Mouse (Mus musculus) hindbrain, postnatal 0 days (tissue): Measurements from ENCODE around the gene Pik3ip1. TPM values are rescaled to one million over a fixed set of nuclear protein-coding genes. Genes with fewer than 3 reads are reported as not detected.

ENCODE experiments used
- ATAC-seq: fragments of 200-750 bp; cut with Nextera tagmentation; 2 replicates; pipeline ENCODE4 v1.8.0; 2017; ENCODE audit warnings: mild to moderate bottlenecking, moderate TSS enrichment, moderate library complexity
- DNase-seq: peaks from one replicate; pipeline ENCODE4 v3.0.0-alpha.2; 2015; ENCODE audit warnings: low spot score
- H3K27ac ChIP-seq: fragments of 300-500 bp; sonication (generic); 2 replicates; pipeline ENCODE4 v1.5.1; 2014; ENCODE audit warnings: mild to moderate bottlenecking
- H3K27me3 ChIP-seq: fragments of 300-500 bp; sonication (generic); 2 replicates; pipeline ENCODE4 v1.6.1; 2014; ENCODE audit warnings: low read length, mixed read lengths; ENCODE audit not compliant: insufficient read depth
- H3K36me3 ChIP-seq: fragments of 300-500 bp; sonication (generic); 2 replicates; pipeline ENCODE4 v1.6.1; 2014; ENCODE audit warnings: low read length, mixed read lengths; ENCODE audit not compliant: insufficient read depth
- H3K4me1 ChIP-seq: fragments of 300-500 bp; sonication (generic); 2 replicates; pipeline ENCODE4 v1.6.1; 2014; ENCODE audit warnings: antibody characterized with exemption, low read length, mixed read lengths; ENCODE audit not compliant: insufficient read depth
- H3K4me2 ChIP-seq: fragments of 300-500 bp; sonication (generic); 2 replicates; pipeline ENCODE4 v1.6.1; 2014; ENCODE audit warnings: low read depth, mild to moderate bottlenecking, low read length, moderate library complexity, mixed read lengths
- H3K4me3 ChIP-seq: fragments of 300-500 bp; sonication (generic); 2 replicates; pipeline ENCODE4 v1.5.1; 2014; ENCODE audit warnings: low read length
- H3K9ac ChIP-seq: fragments of 300-500 bp; sonication (generic); replicated peaks from 2 replicates; pipeline ENCODE4 v1.6.1; 2014; ENCODE audit warnings: mild to moderate bottlenecking, low read length, moderate library complexity, mixed read lengths
- H3K9me3 ChIP-seq: fragments of 300-500 bp; sonication (generic); 2 replicates; pipeline ENCODE4 v1.6.1; 2016; ENCODE audit warnings: low read length, mixed read lengths
- CTCF ChIP-seq: IDR thresholded peaks from 2 replicates; pipeline ENCODE4 v1.5.1; 2016; ENCODE audit warnings: antibody characterized with exemption, control low read depth, low read depth
- WGBS: fragments of 180-500 bp; shearing (Covaris S2); extraction: QIAGEN DNeasy Blood & Tissue Kit; methylation state at CpG from one replicate; pipeline ENCODE4 v1.1.7; 2014; 5-methylcytosine and 5-hydroxymethylcytosine counted together
- polyA plus RNA-seq: library from polyadenylated mRNA; unstranded; fragments of >200 nt; fragmentation: Nextera tagmentation; extraction: Ambion mirVana; gene quantifications from 2 replicates; pipeline ENCODE4 v1.2.1, GENCODE M21; 2015
- total RNA-seq: library from RNA; depleted of rRNA; stranded (reverse); fragments of >200 nt; gene quantifications from 2 replicates; pipeline ENCODE4 v1.2.3, GENCODE M21; 2014

Pik3ip1 gene
- total and polyA plus RNA-seq, 2 experiments from 2014 or later: 40.9 to 45.4 TPM

DNA sequence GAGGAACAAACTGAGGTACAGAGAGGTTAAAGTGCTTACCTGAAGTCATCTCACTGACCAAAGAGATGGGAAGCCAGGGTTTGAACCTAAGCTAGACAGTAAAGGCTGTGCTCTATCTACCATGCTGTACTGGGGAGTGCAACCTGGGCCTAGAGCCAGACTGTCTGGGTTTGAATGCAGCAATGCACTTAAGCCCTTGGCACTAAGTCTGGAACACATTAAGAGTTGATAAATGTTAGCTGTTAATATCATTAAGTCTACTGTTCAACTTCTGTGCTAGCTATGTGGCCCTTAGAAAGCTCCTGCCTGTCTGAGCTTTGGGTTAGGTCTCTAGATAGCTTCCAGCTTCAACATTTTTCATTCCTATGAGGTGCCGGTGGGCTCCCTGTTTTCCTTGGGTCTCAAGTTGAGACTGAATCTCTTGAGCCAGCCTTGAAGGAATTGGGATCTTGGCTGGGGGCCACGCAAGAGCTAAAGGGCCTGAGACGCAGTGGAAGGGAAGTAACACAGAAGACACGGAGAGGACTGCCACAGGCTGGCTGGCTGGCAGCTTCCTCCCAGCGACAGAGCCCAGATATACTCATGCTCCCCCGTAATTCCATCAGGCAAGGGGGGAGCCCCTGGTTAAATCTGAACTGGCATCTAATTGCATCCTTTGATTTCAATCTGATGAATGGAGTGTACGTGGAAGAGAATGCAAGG is 43.5 kb downstream of the Pik3ip1 start:
- no peak for TF ChIP-seq CTCF
- peak overlapping the region; percentile 21; the same call in 1 of the 2 replicates for H3K4me2 ChIP-seq
- no peaks in the 10 kb centered on the region for H3K27me3 ChIP-seq
- H3K9ac ChIP-seq: peak overlapping the region; percentile 17; the same call in 1 of the 2 replicates
- peaks cover 21% of the 10 kb centered on the region for H3K4me1 ChIP-seq
- H3K4me3 ChIP-seq: 0 out of 2 replicates have a peak overlapping the region, but pooled peaks have one; percentile 2
- H3K36me3 ChIP-seq: no peaks in the 10 kb centered on the region
- ATAC-seq (no peak), DNase-seq (peak; percentile 50)
- no peaks in the 10 kb centered on the region for H3K9me3 ChIP-seq
- H3K27ac ChIP-seq: peak overlapping the region; percentile 66
- WGBS: 30% methylated on average over 7 of the region's 7 CpGs

DNA sequence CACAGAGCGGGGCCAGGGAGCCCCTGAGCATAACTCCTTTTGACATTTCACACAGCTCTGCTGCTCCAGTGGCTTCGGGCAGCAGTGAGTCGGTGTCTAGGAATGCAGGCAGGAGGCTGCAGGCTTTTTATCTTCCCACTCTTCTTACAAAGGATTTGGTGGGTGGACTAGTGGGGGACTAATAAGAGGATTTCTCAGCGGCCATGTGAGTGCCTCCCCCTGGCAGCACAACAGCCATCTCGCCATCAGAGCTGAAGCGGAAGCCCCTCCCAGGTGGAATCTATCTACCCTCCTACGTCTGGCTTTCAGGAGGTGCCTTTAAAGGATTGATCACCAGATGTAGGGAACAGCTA is 44.1 kb downstream of the Pik3ip1 start:
- TF ChIP-seq CTCF: no peak
- Histone ChIP-seq H3K27ac (peak overlapping the region; percentile 66), H3K4me3 (no peak overlapping the region), H3K4me1 (peaks cover 21% of the 10 kb centered on the region), H3K27me3 (no peaks in the 10 kb centered on the region), H3K4me2 (peak overlapping the region; percentile 21; the same call in 1 of the 2 replicates), H3K9ac (peak overlapping the region; percentile 17), H3K9me3 (no peaks in the 10 kb centered on the region), H3K36me3 (no peaks in the 10 kb centered on the region)
- DNase-seq: peak; percentile 38
- 24% methylated on average over 7 of the region's 7 CpGs for WGBS
- peak; percentile 19; the same call in 1 of the 2 replicates for ATAC-seq

DNA sequence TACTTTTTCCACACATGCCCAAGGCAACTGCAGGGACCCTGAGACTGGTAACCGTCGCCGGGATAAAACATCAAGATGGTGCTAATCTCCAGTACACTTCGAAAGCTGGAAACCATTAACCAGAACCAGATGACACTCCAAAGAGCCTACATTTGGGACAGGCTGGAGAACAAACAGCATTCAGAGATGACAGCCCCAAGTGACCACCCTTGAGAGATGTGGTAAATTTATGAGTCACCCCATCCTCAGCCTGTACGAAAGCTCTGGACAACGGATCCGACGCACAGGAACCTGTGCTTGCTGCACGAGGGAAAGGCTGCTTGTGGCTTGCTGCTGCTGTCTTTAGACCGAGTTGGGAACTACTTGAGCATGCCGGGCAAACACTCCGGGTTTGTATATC is 44.5 kb downstream of the Pik3ip1 start:
- Histone ChIP-seq H3K9ac (peak overlapping the region; percentile 17), H3K36me3 (no peaks in the 10 kb centered on the region), H3K27ac (peak overlapping the region; percentile 66; the same call in 1 of the 2 replicates), H3K27me3 (no peaks in the 10 kb centered on the region), H3K4me1 (peaks cover 20% of the 10 kb centered on the region), H3K4me3 (no peak overlapping the region), H3K4me2 (no peak overlapping the region), H3K9me3 (no peaks in the 10 kb centered on the region)
- no peak for TF ChIP-seq CTCF
- 73% methylated on average over 12 of the region's 12 CpGs for WGBS
- DNase-seq (no peak), ATAC-seq (no peak)

DNA sequence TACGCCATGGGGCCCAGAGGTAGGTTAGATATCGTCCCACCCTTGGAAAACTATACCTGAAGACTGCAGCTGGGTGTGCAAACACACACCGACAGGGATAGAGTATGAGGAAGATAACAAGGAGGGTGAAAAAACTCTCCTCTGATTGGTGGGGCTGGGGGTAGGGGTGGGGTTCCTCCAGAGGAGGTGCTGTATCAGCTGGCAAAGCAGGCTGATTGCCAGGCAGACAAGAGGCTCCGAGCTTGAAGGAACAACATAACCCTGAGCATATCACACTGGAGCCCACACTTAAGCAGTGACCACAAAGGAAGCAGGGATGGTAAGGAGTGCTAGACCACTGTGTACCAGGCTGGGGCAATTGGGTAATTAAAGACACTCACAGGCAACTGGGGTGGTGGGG is 49.2 kb downstream of the Pik3ip1 start:
- TF ChIP-seq CTCF: no peak
- no peak overlapping the region for H3K27ac ChIP-seq
- no peaks in the 10 kb centered on the region for H3K36me3 ChIP-seq
- H3K4me2 ChIP-seq: no peak overlapping the region
- H3K4me1 ChIP-seq: peaks cover under 1% of the 10 kb centered on the region; the same call in 1 of the 2 replicates
- H3K9me3 ChIP-seq: no peaks in the 10 kb centered on the region
- H3K4me3 ChIP-seq: no peak overlapping the region
- H3K27me3 ChIP-seq: no peaks in the 10 kb centered on the region
- DNase-seq (no peak), ATAC-seq (no peak)
- WGBS: 83% methylated on average over 4 of the region's 4 CpGs
- no peak overlapping the region for H3K9ac ChIP-seq

DNA sequence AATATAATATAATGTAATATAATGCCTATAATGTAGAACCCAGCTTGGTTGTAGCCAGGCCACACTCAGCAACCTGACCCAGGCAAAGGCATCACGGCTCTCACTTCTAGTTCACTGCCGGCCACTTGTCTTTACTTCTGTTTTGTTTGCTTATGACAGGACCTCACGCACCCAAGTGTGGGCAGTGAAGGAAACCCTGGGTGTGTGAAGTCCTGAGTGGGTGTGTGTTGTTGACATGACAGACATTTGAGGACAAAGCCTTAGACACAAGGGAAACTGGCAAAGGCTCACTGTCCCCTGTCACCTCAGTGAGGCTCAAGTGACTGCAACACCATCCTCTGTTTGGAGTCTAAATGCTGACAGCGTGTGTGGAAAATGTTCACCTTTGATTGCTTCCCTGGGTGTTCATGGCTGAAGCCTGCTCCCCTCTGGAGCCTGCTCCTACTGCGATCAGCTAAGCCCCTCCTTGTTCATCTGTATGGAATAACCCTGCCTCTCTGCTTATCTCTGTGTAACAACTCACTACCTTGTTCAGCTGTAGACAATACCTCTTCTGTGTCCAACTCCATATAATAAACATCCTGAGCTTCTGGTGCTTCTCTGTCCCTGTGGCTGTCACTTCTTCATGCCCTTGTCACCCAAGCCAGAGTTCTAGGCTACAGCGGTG is 51.1 kb downstream of the Pik3ip1 start:
- DNase-seq (no peak), ATAC-seq (no peak)
- H3K4me1 ChIP-seq: no peaks in the 10 kb centered on the region
- 91% methylated on average over 6 of the region's 6 CpGs for WGBS
- no peak overlapping the region for H3K4me2 ChIP-seq
- H3K27ac ChIP-seq: no peak overlapping the region
- no peaks in the 10 kb centered on the region for H3K27me3 ChIP-seq
- no peaks in the 10 kb centered on the region for H3K9me3 ChIP-seq
- H3K36me3 ChIP-seq: no peaks in the 10 kb centered on the region
- no peak overlapping the region for H3K9ac ChIP-seq
- no peak for TF ChIP-seq CTCF
- H3K4me3 ChIP-seq: no peak overlapping the region

DNA sequence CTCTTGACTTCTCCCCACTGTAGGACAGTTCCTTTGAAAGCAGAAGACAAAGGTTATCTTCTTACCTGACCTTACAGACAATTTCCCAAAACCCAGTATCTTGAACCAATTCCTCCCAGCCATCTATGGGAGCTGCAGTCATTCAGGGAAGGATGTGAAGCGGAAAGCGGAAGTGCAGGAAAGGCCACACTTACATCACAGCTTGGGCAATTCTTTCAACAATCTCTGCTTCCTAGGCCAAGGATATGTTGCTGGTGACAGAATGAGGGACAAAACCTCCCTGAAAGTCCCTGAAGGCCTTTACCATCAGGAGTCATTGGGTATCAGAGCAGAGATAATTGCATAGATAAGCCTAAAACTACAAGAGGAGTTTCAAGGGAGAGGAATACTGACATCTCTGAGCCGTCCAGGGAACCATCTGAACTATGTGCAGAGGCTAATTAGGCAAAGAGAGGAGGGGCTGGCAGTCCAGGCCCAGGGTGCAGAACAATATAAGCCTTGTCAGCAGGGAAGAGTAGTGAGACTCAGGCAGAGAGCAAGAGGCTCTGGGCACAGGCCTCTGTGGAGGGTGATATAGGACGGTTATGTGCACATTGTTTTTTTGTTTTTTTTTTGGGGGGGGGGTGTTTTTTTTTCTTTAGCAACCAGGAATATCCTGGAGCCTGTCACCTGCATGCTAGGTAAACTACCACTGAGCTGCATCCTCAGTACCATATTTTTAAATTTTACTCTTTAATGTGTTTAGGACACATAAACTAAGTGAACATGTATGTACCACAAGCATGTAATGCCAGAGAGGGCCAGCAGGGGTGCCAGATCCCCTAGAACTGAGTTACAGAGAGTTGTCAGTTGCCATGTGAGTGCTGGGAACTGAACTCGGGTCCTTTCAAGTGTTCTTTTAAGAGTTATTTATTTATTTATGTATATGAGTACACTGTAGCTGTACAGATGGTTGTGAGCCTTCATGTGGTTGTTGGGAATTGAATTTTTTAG is 52.7 kb downstream of the Pik3ip1 start:
- no peak for TF ChIP-seq CTCF
- Histone ChIP-seq H3K27me3 (no peaks in the 10 kb centered on the region), H3K4me3 (no peak overlapping the region), H3K36me3 (no peaks in the 10 kb centered on the region), H3K27ac (0 out of 2 replicates have a peak overlapping the region, but pooled peaks have one; percentile 22), H3K4me2 (no peak overlapping the region), H3K9me3 (no peaks in the 10 kb centered on the region), H3K9ac (no peak overlapping the region), H3K4me1 (no peaks in the 10 kb centered on the region)
- 75% methylated on average over 5 of the region's 5 CpGs for WGBS
- no peak for ATAC-seq
- no peak for DNase-seq
